Mouse (Mus musculus) liver, embryonic 14.5 days (tissue): ENCODE data around the gene Fgf7.

ENCODE experiments used
- CTCF ChIP-seq: IDR thresholded peaks from 2 replicates; pipeline ENCODE4 v1.5.1; 2016; ENCODE audit warnings: antibody characterized with exemption, low read depth, control low read depth
- EP300 ChIP-seq: IDR thresholded peaks from 2 replicates; pipeline ENCODE4 v1.6.1; 2016; ENCODE audit warnings: antibody characterized with exemption, low read depth

DNA sequence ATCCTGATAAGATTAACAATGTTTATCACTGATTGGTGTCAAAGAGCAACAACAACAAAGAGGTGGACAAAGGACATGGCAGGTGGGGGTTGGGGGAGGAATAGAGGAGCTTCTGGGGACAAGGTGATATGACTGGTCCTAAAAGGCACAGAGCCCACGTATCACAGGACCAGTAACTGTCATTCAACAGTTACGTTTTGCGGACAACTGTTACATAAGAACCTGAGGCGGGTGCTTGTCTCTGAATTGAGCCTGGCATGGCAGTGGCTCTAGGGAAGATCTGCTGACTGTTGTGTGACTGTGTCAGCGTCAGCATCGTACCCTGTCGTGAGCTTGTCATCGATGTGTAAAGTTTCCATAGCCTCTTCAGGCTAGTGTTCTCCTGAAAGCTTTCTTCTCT, 51.7 kb downstream of the Fgf7 start:
- TF ChIP-seq CTCF = no peak
- no peak for TF ChIP-seq EP300
